Mouse (Mus musculus): ENCODE measurements around the gene Tbc1d22b.
A peak's percentile ranks its signal among the peaks of the same experiment; 100 is the strongest.

Tbc1d22b gene

DNA sequence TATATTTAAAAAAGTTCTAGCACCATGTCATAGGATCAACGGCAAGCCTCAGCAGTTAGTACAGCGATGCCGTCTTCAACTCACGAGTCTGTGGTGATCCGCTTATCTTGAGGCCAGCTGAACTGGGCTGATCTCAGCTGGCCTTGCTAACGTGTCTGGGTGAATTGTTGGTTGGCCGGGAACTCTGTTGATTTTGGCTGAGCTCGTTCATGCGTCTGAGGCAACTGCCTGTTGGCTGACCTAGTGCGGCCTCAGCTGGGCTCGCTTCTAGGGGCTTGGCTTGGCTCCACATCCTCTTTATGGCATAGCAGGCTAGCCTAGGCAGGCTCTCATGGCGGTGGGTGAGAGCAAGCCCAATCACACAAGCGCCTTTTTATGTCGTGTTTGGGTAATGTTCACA is 8.2 kb upstream of the Tbc1d22b start:
- no peak for DNase-seq (ENCODE audit: low spot score)

DNA sequence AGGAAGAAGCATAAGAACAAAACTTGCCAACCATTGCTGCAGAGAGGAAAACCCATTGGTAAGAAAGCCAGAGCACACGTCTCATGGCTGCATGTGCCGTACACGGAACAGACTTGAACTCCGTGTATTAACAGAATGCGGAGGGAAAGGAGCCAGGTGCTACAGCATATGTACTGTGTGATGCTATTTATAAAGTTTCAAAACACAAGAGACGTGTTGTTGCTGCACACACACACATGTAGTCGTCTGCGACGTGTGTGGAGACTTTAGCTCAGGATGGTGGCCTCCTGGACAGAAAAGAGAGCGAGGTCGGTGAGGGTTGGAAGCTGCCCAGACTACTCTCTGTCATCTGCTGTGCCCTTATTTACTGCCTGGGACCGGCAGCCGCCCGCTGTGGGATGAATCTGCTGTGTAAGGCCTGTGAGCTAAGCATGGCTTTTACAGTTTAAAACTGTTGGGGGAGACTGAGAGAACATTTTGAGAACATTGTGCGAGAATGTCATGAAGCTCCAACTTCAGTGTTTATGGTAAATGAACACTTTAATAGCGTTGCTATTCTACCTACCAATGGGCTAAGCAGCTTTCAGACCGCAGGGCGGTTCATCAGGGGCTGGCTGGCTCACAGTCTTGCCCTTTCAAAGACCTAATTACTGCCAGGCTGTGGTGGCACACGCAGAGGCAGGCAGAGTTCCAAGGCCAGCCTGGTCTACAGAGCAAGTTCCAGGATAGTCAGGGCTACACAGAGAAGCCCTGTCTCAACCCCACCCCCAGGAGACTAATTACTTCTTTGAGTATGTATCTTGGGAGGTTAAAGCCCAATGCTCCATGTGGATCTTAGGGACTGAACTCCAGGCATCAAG is 6.5 kb upstream of the Tbc1d22b start:
- DNase-seq (ENCODE audit: low spot score), result peak; percentile 28

DNA sequence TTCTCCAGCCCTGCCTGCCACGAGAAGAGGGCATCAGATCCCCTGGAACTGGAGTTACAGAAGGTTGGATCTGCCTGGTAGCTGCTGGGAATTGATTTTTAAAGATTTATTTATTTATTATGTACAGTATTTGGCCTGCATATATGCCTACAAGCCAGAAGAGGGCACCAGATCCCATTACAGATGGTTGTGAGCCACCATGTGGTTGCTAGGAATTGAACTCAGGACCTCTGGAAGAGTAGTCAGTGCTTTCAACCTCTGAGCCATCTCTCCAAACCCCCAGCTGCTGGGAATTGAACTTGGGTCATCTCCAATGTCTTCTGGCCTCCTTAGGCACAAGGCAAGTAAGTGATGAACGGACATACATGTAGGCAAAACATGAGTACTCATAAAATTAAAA is 5.5 kb upstream of the Tbc1d22b start:
- no peak for DNase-seq (ENCODE audit: low spot score)

DNA sequence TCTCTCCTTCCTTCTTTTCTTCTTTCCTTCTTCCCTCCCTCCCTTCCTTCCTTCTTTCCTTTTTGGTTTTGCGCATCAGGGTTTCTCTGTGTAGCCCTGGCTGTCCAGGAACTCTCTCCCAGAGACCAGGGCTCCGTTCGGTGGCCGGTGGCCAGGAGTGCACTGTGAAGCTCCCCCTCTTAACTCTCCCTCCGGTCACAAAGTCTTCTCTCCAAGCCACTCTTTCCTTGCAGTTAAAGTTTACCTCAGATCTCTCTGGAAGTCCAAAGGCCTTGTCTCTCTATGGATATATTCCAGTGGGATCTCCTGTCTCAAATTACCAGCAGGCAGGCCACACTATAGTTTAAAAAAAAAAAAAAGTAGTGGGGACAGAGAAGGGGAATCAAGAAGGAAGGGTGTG is 4.3 kb upstream of the Tbc1d22b start:
- no peak for DNase-seq (ENCODE audit: low spot score)

DNA sequence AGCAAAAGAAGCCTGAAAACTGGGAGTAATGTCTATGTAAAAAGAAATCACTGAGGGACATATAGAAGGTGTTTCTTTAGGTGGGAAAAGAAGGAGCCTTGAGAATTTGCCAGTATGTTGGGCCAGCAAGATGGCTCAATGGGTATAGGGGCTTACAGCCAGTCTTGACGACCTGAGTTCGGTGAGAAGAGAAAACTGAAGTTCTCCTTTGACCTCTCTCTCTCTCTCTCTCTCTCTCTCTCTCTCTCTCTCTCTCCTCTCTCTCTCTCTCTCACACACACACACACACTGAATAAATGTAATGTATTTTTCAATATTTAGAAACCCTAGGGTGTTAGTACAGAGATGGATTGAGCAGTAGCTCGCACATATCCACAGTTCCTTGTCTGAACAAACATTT is 1.1 kb upstream of the Tbc1d22b start:
- no peak for DNase-seq (ENCODE audit: low spot score)

DNA sequence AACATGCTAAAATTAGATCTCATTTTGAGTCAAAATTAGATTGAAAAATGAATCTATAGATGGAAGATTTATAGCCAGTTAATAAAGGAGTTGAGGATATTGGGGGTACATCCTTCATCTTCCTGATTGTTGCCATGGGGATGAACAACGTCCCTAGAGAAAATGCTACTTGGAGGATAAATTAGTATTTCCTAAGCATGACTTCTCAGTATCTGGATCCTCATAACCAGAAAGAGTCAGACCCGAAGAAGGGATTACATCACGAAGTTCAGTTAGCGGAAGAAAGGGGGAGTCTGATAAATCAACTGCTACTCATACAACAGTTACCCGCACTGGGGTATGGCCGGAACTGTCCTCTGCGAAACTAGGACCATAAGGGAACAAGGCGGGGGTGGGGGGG is 591 bp upstream of the Tbc1d22b start:
- DNase-seq (ENCODE audit: low spot score), result no peak

DNA sequence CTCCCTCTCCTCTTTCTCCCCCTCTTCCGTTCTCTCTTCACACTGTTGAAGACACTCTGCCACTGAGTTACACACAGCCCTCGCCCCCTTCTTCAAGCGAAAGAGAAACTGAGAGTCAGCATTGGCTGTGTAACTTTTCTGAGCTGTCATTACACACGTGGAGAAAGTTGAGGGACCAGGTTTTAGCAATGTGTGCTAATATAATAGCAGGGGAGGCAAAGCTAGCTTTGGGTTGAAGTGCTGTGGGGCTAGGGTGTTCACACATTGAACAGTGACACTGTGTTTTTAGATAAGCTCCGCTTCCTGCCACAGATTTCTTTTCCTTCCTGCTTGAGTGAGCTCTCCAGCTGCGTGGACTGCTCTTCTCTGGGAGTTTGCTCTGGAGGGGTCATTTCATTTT is 1.4 kb downstream of the Tbc1d22b start:
- DNase-seq (ENCODE audit: low spot score), result no peak

DNA sequence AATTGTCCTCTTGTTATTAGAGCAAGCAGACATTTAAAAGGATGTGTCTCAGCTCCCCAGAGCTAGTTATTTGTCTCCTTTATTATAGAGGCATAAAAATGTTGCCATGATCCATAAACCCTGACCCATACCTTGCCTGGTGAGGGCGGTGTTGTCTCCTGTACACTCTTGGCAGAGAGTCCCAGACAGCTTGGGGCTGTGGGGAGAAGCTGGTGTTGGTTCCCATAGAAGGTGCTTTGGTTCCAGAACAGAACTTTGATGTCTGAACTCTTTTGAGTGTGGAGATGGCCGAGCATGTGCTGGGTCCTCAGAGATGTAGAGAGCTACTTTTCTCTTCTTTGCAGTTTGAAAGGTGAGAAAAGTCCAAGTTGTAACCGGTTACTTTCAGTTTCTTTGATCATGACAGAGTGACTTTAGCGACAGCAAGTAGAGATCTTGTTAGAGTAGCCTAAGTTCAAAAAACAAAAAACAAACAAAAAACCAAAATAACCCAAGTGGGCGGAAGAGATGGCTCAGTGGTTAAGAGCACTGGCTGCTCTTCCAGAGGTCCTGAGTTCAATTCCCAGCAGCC is 2.7 kb downstream of the Tbc1d22b start, which contains the start of gene Tmem217:
Gene Tmem217, minus strand, starts transcription at position 224 of the 571 bp plus-strand sequence.
- no peak for DNase-seq (ENCODE audit: low spot score)

DNA sequence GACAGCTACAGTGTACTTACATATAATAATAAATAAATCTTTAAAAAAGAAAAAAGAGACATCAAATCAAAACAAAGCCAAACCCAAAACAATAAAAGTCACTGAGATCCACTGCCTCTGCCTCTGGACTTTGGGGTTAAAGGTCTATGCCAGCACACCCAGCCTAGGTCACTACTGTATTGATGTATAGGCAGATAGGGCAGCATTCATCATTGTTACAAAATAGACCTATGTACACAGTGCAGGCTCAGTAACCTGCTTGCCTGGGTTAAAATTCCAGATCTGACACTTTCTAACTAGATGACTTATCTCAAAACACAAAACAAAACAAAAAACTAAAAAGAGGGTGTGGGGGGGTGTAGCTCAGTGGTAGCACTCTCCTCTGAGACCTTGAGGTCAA is 4.6 kb downstream of the Tbc1d22b start:
- DNase-seq (ENCODE audit: low spot score), result no peak

DNA sequence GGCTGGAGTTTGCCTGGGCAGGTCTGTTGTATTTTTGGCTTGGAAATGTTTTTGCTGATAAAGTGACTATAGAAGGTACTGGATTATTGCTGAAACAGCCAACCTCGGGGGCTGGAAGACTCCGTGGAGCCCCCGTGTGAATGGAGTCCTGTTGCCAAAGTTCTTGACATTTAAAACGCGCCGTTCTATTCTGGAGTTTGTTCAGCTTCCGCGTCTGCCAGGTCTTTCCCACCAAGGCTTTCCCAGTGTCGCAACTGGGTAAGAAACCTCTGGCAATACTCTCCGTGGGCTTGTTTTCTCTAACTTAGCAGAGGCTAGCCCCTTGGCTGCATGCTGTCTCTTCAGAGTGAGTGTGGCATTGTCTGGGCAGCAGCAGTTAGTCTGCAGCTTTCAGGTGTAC is 6.9 kb downstream of the Tbc1d22b start:
- no peak for DNase-seq (ENCODE audit: low spot score)

DNA sequence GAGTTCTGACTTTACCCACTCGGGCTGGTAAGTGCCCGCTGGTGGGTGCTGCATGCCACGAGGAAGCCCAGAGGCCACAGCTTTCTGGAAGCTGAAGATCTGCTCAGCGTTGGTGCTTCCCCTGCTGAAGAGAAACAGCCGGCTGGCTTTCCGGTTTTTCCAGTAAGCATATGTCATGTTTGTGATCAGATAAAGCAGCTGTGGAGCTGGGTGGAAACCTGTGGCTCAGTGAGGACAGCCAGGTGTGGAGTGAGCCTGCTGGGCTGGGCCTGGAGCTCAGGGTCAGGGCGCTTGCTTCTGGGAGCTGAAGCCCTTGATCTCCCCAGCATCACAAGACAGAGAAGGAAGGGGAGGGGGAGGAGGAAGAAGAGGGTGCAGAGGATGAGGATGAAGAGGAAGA is 7.3 kb downstream of the Tbc1d22b start:
- no peak for DNase-seq (ENCODE audit: low spot score)

DNA sequence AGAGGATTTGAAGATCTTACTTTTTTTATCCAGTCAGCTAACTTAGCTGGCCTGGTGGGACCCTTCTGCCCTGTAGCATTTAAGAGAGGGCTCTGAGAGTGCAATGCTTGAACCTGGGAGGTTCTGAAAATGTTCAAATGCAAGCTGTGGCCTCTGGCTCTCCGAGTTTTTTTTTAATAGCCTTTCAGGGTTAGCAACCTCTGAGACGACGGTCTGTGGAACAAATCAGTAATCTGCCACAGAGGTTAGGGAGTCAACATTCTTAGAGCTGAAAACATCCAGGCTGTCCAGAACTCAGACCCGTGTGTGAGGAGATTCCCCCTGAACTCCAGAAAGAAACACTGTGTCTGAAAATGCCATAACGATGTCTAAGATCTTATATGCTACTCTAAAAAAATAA is 8.9 kb downstream of the Tbc1d22b start:
- DNase-seq (ENCODE audit: low spot score), result no peak

DNA sequence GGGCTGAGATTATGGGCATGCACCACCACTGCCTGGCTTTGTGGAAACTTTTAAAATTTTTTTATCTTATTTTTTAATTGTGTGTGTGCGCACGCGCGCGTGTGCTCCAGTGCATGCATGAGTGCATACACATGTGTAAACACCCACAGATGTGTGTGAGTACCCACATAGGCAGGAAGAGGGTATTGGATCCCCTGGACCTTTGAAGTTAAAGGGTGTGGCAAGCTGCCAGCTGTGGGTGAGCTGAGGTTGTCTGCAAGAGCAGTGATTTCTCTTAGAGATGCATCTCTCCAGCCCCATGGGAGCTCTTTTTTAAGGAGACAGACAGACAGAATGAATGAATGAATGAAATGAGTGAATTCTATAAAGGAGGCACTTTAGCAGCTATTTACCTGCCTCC is 15.9 kb downstream of the Tbc1d22b start:
- no peak for DNase-seq (ENCODE audit: low spot score)

DNA sequence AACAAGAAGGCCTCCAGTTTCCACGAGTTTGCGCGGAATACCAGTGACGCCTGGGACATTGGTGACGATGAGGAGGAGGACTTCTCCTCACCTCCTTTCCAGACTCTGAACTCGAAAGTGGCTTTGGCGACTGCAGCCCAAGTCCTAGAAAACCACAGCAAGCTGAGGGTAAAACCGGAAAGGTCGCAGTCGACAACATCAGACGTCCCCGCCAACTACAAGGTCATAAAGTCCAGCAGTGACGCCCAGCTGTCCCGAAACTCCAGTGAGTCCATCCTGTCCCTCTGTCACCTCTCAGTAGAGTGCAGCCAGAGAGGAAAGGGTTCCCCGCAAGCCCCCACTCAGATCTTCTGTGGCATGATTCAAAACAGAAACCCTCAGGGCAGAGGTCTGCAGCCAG is 18.9 kb downstream of the Tbc1d22b start:
- no peak for DNase-seq (ENCODE audit: low spot score)

DNA sequence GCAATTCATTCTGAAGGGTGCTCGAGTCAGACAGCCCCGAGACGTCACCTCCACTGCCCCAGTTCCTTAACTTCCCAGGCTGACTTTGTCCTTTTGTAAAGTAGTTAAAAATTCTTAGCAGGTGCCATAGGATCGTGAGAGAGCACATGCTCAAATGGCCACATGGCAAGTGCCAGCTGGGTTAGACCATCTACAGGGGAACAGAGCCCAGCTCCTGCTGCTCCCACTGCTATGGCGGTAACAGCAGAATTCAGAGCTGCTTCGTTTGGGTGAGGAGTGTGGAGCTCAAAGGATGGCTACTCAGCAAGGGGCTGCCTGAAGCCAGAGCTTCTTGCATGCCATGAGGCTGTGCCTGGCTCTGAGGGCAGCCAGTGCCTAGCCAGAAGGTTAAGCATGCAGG is 20.2 kb downstream of the Tbc1d22b start:
- no peak for DNase-seq (ENCODE audit: low spot score)

DNA sequence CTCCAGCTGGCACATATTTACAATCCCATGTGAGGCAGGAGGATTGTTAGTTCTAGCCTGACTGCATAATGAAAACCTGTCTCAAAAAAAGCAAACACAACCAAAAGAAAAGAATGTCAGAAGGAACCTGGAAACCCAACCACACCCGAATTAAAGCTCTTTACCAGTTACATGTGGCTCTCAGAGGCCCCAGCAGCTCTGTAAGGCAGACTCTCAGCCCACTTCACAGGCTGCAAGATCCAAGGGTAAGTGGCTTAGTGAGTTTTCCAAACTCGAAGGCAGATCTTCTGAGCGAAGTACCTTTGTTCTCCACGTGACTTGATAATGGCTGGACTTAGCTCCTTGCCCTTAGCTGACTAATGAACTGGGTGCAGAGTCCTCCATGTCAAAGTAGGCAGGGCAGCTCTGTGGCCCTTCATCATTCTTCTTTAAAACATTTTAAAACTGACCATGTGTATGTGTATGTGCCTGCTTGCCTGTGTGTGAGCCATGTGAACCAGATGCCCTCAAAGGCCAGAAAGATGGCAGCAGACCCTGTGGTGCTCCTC is 30.1 kb downstream of the Tbc1d22b start:
- no peak for DNase-seq (ENCODE audit: low spot score)

DNA sequence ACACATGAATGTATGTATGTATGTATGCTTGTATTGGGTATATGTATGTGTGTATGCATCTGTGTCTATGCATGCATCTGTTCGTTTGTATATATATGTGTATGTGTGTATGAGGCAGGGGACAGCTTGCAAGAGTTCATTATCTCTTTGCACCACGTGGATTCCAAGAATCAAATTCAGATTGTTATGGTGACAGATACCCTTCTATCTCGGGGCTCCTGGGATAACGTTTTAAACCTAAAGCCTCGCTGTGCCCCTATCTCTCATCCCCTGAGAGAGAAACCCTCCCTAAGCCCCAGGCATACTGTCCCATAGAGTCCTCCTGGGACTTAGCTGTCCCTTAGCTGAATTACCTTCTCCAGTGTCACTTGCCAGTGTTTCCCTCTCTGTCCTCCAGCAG is 34.0 kb downstream of the Tbc1d22b start:
- no peak for DNase-seq (ENCODE audit: low spot score)

DNA sequence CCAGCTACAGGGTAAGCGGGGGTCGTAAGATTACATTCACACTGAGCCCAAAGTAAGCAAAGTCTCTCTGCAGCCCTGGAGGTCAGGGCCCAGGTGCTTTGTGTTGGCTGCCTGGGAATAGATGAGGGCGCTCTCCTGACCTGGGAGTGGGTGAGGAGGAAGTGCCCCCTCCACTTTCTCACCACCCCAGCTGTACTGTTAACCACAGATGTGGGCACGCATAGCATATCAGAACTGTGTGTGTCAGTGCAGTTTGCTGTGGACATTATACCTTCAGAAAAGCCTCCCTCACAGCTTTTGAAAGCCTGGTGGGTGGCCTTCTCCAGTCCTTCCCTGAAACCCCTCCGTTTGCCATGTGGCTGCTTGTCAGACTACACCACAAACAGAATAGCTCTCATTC is 34.7 kb downstream of the Tbc1d22b start:
- no peak for DNase-seq (ENCODE audit: low spot score)

DNA sequence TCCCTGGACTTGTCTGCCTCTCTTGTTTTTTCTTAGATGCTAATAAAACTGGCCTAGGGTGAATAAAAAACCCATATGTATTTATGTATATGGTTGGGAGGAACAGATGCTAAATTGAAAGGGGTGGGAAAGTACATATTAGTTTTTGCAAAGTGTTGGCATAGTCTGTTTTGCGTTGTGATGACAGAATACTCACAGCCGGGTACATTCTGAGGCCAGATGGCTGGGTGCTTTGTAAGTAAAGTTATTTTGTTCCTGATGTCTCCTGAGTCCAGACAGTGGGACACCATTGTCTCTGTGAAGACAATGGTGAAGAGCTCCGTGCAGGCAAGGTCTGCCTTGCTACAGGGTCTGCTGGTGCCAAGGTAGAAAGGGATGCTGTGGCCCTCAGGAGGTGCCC is 35.2 kb downstream of the Tbc1d22b start:
- DNase-seq (ENCODE audit: low spot score), result peak; percentile 37

DNA sequence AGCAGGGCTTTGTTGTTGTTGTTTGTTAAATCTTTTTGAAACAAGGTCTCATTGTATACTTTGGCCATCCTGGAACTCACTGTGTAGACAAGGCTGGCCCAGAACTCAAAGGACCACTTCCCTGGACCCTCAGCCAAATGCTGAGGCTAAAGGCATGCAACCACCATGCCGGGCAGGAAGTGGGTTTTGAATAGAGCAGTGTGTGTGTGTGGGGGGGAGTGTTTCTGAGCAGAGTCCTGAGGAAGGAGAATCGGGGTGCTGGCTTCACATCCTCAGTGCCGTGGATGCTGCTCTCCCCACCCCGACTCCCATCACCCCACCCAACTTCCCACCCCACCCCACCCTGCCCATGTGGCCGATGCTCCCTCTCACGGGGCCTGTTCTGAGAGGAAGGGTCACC is 35.9 kb downstream of the Tbc1d22b start:
- no peak for DNase-seq (ENCODE audit: low spot score)

DNA sequence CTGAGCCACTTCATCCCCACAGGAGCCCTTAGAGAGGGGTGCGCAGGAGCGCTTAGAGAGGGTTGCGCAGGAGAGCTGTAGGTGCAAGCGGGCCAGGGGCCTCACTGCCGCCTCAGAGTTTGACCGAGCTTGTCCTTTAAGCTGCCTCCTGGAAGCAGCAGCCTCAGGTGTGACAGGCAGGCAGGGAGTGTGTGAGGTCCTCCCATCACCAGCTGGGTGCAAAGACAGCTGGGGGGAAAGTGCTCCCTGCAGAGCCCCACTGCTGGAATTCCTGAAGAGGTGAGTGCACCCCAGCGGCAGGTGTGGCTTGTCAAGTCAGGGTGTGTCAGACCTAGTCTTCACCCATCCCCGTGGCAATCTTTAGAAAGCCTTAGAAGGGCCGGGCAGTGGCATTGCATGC is 37.3 kb downstream of the Tbc1d22b start:
- DNase-seq (ENCODE audit: low spot score), result no peak

DNA sequence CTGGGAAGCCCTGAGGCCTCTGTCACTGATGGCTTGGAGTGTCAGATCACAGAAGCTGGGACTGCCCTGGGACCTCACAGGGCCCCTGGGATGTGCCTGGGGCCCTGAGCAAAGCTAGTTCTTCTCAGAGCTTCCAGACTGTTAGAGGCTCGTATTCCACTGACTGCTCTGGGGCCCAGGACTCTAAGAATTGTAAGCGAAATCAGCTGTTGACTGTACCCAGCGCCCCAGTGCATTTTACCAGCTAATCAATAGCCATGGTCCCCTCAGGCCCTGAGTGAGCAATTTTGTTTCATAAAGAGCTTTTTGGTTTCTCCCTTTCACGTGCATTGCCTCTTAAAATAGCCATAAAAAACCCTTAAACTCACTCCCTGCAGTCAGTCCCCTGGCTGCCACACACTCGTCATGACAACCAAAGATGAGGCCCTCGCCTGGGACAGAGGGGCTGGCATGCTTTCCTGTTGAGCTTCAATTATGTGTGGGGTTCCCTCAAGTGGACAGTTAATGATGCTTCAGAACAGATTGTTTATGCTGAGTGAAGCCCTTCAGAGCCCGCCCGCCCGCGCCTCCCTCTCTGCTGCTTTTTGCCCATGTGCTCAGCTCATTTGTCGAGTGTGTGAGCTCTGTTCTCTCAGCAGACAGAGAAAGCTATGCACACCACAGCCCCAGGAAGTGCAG is 39.8 kb downstream of the Tbc1d22b start:
- peak; percentile 28 for DNase-seq (ENCODE audit: low spot score)
